Mouse (Mus musculus): Measurements from ENCODE around the gene Ppm1l. TPM values are rescaled to one million over a fixed set of nuclear protein-coding genes. Genes with fewer than 3 reads are reported as not detected.

The Ppm1l gene
- polyA plus RNA-seq, 1 experiment from 2014 or later = 27.4 TPM

- Histone ChIP-seq H3K4me2 (replicated peaks) (no peak overlapping the region), H3K9ac (no peak overlapping the region), H3K36me3 (replicated peaks; ENCODE audit: control insufficient read depth, insufficient read depth) (no peaks in the 10 kb centered on the region), H3K27ac (no peak overlapping the region), H3K4me1 (replicated peaks; ENCODE audit: control insufficient read depth, insufficient read depth, low read length) (peaks cover 9% of the 10 kb centered on the region; the same call in 1 of the 2 replicates), H3K4me3 (replicated peaks; ENCODE audit: low read length) (no peak overlapping the region), H3K27me3 (ENCODE audit: control insufficient read depth, insufficient read depth, low read length) (no peaks in the 10 kb centered on the region), H3K9me3 (ENCODE audit: control insufficient read depth, low read length) (no peaks in the 10 kb centered on the region)
- no peak for ATAC-seq (ENCODE audit: low FRiP score)
- no peak for DNase-seq (ENCODE audit: low spot score)
- 89% methylated on average over 5 of the region's 5 CpGs for WGBS
Measured at GRCm38 (mm10) chr3:69429319-69429718, 112.7 kb downstream of the Ppm1l start.

GRCm38 (mm10) chr3:69433580-69433979 is 116.9 kb downstream of the Ppm1l start:
- 0 out of 2 replicates have a peak, but pooled peaks cover 3% of the 10 kb centered on the region for H3K4me1 ChIP-seq (replicated peaks; ENCODE audit: control insufficient read depth, insufficient read depth, low read length)
- no peaks in the 10 kb centered on the region for H3K27me3 ChIP-seq (ENCODE audit: control insufficient read depth, insufficient read depth, low read length)
- H3K9ac ChIP-seq = no peak overlapping the region
- no peak; the same call in 1 of the 2 replicates for ATAC-seq (ENCODE audit: low FRiP score)
- WGBS = 75% methylated on average over 10 of the region's 10 CpGs
- H3K4me2 ChIP-seq (replicated peaks) = no peak overlapping the region
- H3K36me3 ChIP-seq (replicated peaks; ENCODE audit: control insufficient read depth, insufficient read depth) = no peaks in the 10 kb centered on the region
- no peaks in the 10 kb centered on the region for H3K9me3 ChIP-seq (ENCODE audit: control insufficient read depth, low read length)
- H3K27ac ChIP-seq = no peak overlapping the region
- H3K4me3 ChIP-seq (replicated peaks; ENCODE audit: low read length) = no peak overlapping the region
- no peak for DNase-seq (ENCODE audit: low spot score)

GRCm38 (mm10) chr3:69438773-69439514 is 122.3 kb downstream of the Ppm1l start:
- 79% methylated on average over 12 of the region's 12 CpGs for WGBS
- no peak overlapping the region for H3K4me3 ChIP-seq (replicated peaks; ENCODE audit: low read length)
- no peak overlapping the region for H3K27ac ChIP-seq
- ATAC-seq (ENCODE audit: low FRiP score) (no peak), DNase-seq (ENCODE audit: low spot score) (no peak)
- no peaks in the 10 kb centered on the region for H3K27me3 ChIP-seq (ENCODE audit: control insufficient read depth, insufficient read depth, low read length)
- no peaks in the 10 kb centered on the region for H3K4me1 ChIP-seq (replicated peaks; ENCODE audit: control insufficient read depth, insufficient read depth, low read length)
- H3K36me3 ChIP-seq (replicated peaks; ENCODE audit: control insufficient read depth, insufficient read depth) = no peaks in the 10 kb centered on the region
- H3K9me3 ChIP-seq (ENCODE audit: control insufficient read depth, low read length) = no peaks in the 10 kb centered on the region
- H3K9ac ChIP-seq = no peak overlapping the region
- H3K4me2 ChIP-seq (replicated peaks) = no peak overlapping the region

GRCm38 (mm10) chr3:69440761-69441160 is 124.1 kb downstream of the Ppm1l start:
- Histone ChIP-seq H3K9me3 (ENCODE audit: control insufficient read depth, low read length) (no peaks in the 10 kb centered on the region), H3K27me3 (ENCODE audit: control insufficient read depth, insufficient read depth, low read length) (no peaks in the 10 kb centered on the region), H3K9ac (no peak overlapping the region), H3K27ac (no peak overlapping the region), H3K4me2 (replicated peaks) (no peak overlapping the region), H3K36me3 (replicated peaks; ENCODE audit: control insufficient read depth, insufficient read depth) (no peaks in the 10 kb centered on the region), H3K4me1 (replicated peaks; ENCODE audit: control insufficient read depth, insufficient read depth, low read length) (no peaks in the 10 kb centered on the region), H3K4me3 (replicated peaks; ENCODE audit: low read length) (no peak overlapping the region)
- WGBS = 72% methylated on average over 5 of the region's 5 CpGs
- no peak for ATAC-seq (ENCODE audit: low FRiP score)
- DNase-seq (ENCODE audit: low spot score) = no peak

- no peaks in the 10 kb centered on the region for H3K27me3 ChIP-seq (ENCODE audit: control insufficient read depth, insufficient read depth, low read length)
- no peaks in the 10 kb centered on the region for H3K9me3 ChIP-seq (ENCODE audit: control insufficient read depth, low read length)
- H3K4me1 ChIP-seq (replicated peaks; ENCODE audit: control insufficient read depth, insufficient read depth, low read length) = 0 out of 2 replicates have a peak, but pooled peaks cover 6% of the 10 kb centered on the region
- WGBS = 89% methylated on average over 5 of the region's 5 CpGs
- H3K9ac ChIP-seq = no peak overlapping the region
- DNase-seq (ENCODE audit: low spot score) (no peak), ATAC-seq (ENCODE audit: low FRiP score) (no peak)
- H3K27ac ChIP-seq = no peak overlapping the region
- no peaks in the 10 kb centered on the region for H3K36me3 ChIP-seq (replicated peaks; ENCODE audit: control insufficient read depth, insufficient read depth)
- no peak overlapping the region for H3K4me3 ChIP-seq (replicated peaks; ENCODE audit: low read length)
- H3K4me2 ChIP-seq (replicated peaks) = no peak overlapping the region
Measured at GRCm38 (mm10) chr3:69446989-69447388, 130.3 kb downstream of the Ppm1l start.

GRCm38 (mm10) chr3:69449041-69449440 is 132.4 kb downstream of the Ppm1l start:
- H3K27ac ChIP-seq = no peak overlapping the region
- H3K4me3 ChIP-seq (replicated peaks; ENCODE audit: low read length) = no peak overlapping the region
- H3K36me3 ChIP-seq (replicated peaks; ENCODE audit: control insufficient read depth, insufficient read depth) = no peaks in the 10 kb centered on the region
- no peak for ATAC-seq (ENCODE audit: low FRiP score)
- WGBS = 74% methylated on average over 3 of the region's 3 CpGs
- H3K9me3 ChIP-seq (ENCODE audit: control insufficient read depth, low read length) = no peaks in the 10 kb centered on the region
- H3K4me1 ChIP-seq (replicated peaks; ENCODE audit: control insufficient read depth, insufficient read depth, low read length) = 0 out of 2 replicates have a peak, but pooled peaks cover 6% of the 10 kb centered on the region
- H3K9ac ChIP-seq = no peak overlapping the region
- no peaks in the 10 kb centered on the region for H3K27me3 ChIP-seq (ENCODE audit: control insufficient read depth, insufficient read depth, low read length)
- H3K4me2 ChIP-seq (replicated peaks) = no peak overlapping the region
- no peak for DNase-seq (ENCODE audit: low spot score)

GRCm38 (mm10) chr3:69454330-69454729 is 137.7 kb downstream of the Ppm1l start:
- Histone ChIP-seq H3K27ac (no peak overlapping the region), H3K4me3 (replicated peaks; ENCODE audit: low read length) (no peak overlapping the region), H3K4me1 (replicated peaks; ENCODE audit: control insufficient read depth, insufficient read depth, low read length) (no peaks in the 10 kb centered on the region), H3K4me2 (replicated peaks) (no peak overlapping the region), H3K9ac (no peak overlapping the region), H3K9me3 (ENCODE audit: control insufficient read depth, low read length) (no peaks in the 10 kb centered on the region), H3K27me3 (ENCODE audit: control insufficient read depth, insufficient read depth, low read length) (no peaks in the 10 kb centered on the region), H3K36me3 (replicated peaks; ENCODE audit: control insufficient read depth, insufficient read depth) (no peaks in the 10 kb centered on the region)
- WGBS = 86% methylated on average over 3 of the region's 3 CpGs
- DNase-seq (ENCODE audit: low spot score) (no peak), ATAC-seq (ENCODE audit: low FRiP score) (no peak)

GRCm38 (mm10) chr3:69456071-69456470 is 139.4 kb downstream of the Ppm1l start:
- no peaks in the 10 kb centered on the region for H3K4me1 ChIP-seq (replicated peaks; ENCODE audit: control insufficient read depth, insufficient read depth, low read length)
- H3K27ac ChIP-seq = no peak overlapping the region
- no peak for ATAC-seq (ENCODE audit: low FRiP score)
- no peak overlapping the region for H3K4me2 ChIP-seq (replicated peaks)
- H3K27me3 ChIP-seq (ENCODE audit: control insufficient read depth, insufficient read depth, low read length) = no peaks in the 10 kb centered on the region
- 92% methylated on average over 5 of the region's 5 CpGs for WGBS
- H3K4me3 ChIP-seq (replicated peaks; ENCODE audit: low read length) = no peak overlapping the region
- H3K36me3 ChIP-seq (replicated peaks; ENCODE audit: control insufficient read depth, insufficient read depth) = no peaks in the 10 kb centered on the region
- no peaks in the 10 kb centered on the region for H3K9me3 ChIP-seq (ENCODE audit: control insufficient read depth, low read length)
- H3K9ac ChIP-seq = no peak overlapping the region
- no peak for DNase-seq (ENCODE audit: low spot score)

- DNase-seq (ENCODE audit: low spot score) = no peak
Measured at GRCm38 (mm10) chr3:69458756-69459155, 142.1 kb downstream of the Ppm1l start.

More at GRCm38 (mm10) chr3:69458756-69459155, 142.1 kb downstream of the Ppm1l start:
- no peaks in the 10 kb centered on the region for H3K9me3 ChIP-seq (ENCODE audit: control insufficient read depth, low read length)
- no peak for ATAC-seq (ENCODE audit: low FRiP score)
- no peak overlapping the region for H3K27ac ChIP-seq
- no peak overlapping the region for H3K4me3 ChIP-seq (replicated peaks; ENCODE audit: low read length)
- H3K36me3 ChIP-seq (replicated peaks; ENCODE audit: control insufficient read depth, insufficient read depth) = no peaks in the 10 kb centered on the region
- 94% methylated on average over 6 of the region's 6 CpGs for WGBS
- no peak overlapping the region for H3K9ac ChIP-seq
- H3K4me2 ChIP-seq (replicated peaks) = no peak overlapping the region
- no peaks in the 10 kb centered on the region for H3K4me1 ChIP-seq (replicated peaks; ENCODE audit: control insufficient read depth, insufficient read depth, low read length)
- no peaks in the 10 kb centered on the region for H3K27me3 ChIP-seq (ENCODE audit: control insufficient read depth, insufficient read depth, low read length)
